Mouse (Mus musculus): Measurements from ENCODE around the gene Carmil3. TPM values are rescaled to one million over a fixed set of nuclear protein-coding genes. Genes with fewer than 3 reads are reported as not detected.
A peak's percentile ranks its signal among the peaks of the same experiment; 100 is the strongest.

The Carmil3 gene
- polyA plus RNA-seq, 1 experiment from 2014 or later: 1.8 TPM

DNA sequence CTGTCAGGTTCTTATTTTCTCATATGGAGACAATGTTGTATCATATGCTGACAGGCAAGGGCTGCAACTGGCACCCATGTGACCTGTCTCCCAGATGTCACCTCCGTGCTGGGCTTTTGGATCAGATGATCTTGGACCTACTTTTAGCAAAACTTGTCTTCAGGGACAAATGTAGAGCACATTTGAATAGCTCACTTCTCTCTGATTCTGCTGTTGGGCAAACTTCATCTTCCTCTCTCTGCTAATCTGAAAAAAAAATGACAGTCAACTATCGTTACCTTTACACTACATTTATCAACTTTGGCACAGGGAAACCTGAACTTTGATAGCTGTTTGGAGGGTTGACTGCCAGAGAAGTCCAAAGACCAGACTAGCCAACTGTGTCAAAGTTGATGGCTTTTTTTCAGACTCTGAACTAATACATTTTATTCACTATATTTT is 22.1 kb upstream of the Carmil3 start:
- WGBS: 68% methylated on average over 2 of the region's 2 CpGs
- H3K4me2 ChIP-seq (ENCODE audit: low read depth, low read length): no peak overlapping the region
- H3K36me3 ChIP-seq (ENCODE audit: control insufficient read depth, insufficient read depth, low read length): no peaks in the 10 kb centered on the region
- no peak overlapping the region for H3K27ac ChIP-seq (ENCODE audit: low read length)
- H3K4me3 ChIP-seq (replicated peaks; ENCODE audit: low read length): no peak overlapping the region
- no peak overlapping the region for H3K9ac ChIP-seq (ENCODE audit: low read length)
- no peaks in the 10 kb centered on the region for H3K4me1 ChIP-seq (ENCODE audit: control insufficient read depth, insufficient read depth, low read length)
- no peak for ATAC-seq (ENCODE audit: insufficient read depth, low FRiP score)
- H3K9me3 ChIP-seq (replicated peaks; ENCODE audit: control insufficient read depth, low read length): no peaks in the 10 kb centered on the region
- H3K27me3 ChIP-seq (ENCODE audit: control insufficient read depth, insufficient read depth, low read length): no peaks in the 10 kb centered on the region

DNA sequence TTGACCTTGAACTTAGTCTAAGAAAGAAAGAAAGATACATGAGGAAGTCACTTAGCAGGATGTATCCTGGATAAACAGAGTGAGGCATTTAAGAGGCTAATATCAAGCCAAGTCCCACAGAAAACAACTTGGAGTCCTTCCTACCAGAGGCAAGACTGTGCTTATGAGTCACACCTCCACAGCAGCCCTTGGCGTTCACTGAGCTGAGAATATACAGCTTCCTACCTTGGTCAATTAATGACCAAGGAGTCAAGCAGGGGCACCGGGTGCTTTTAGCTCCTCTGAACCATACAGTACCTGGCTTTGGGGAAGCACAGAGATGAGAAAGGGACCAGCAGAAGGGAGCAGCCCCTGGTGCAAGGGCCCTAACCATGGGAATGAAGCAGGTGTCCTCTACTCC is 21.4 kb upstream of the Carmil3 start:
- H3K4me1 ChIP-seq (ENCODE audit: control insufficient read depth, insufficient read depth, low read length): no peaks in the 10 kb centered on the region
- 63% methylated on average over 2 of the region's 2 CpGs for WGBS
- no peak overlapping the region for H3K4me3 ChIP-seq (replicated peaks; ENCODE audit: low read length)
- no peak overlapping the region for H3K4me2 ChIP-seq (ENCODE audit: low read depth, low read length)
- no peak overlapping the region for H3K9ac ChIP-seq (ENCODE audit: low read length)
- H3K9me3 ChIP-seq (replicated peaks; ENCODE audit: control insufficient read depth, low read length): no peaks in the 10 kb centered on the region
- no peak overlapping the region for H3K27ac ChIP-seq (ENCODE audit: low read length)
- H3K27me3 ChIP-seq (ENCODE audit: control insufficient read depth, insufficient read depth, low read length): no peaks in the 10 kb centered on the region
- ATAC-seq (ENCODE audit: insufficient read depth, low FRiP score): 0 out of 2 replicates have a peak, but pooled peaks have one; percentile 56
- H3K36me3 ChIP-seq (ENCODE audit: control insufficient read depth, insufficient read depth, low read length): no peaks in the 10 kb centered on the region

DNA sequence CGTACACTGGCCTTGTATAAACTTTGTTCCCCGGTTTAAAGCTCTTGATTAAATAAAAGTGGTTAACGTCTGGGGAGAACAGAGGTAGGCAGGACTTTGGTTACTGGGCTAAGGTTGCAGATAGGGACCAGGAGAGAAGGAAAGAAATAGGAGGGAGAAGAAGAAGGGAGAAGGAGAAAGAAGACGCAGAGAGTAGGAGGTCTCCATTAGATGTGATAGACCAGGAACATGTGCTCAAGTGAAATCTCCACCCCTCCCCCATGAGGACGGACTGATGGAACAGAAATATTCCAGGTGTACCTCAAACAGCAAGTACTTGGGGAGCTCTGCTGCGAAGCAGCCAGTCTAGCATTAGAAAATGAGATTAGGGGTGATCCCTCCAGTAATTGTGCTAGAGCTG is 20.6 kb upstream of the Carmil3 start:
- no peak overlapping the region for H3K27ac ChIP-seq (ENCODE audit: low read length)

DNA sequence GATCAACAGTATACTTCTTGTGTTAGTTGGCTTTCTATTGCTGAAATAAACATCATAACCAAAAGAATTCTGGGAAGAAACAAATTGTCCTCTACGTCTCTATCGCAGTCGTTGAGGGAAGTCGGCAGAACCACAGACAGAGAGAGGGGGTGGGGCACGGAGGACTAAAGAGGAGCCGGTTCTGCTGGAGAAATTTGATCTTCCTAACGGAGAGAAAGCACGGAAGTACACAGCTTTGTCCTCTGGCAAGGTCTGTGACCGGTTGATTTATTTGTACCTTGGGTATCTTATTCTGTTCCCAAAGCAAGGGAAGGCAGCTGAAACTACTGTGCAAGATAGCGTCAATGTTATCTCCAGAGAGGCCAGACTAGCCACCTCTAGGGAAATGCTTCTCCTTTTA is 19.6 kb upstream of the Carmil3 start:
- Histone ChIP-seq H3K27ac (ENCODE audit: low read length) (no peak overlapping the region), H3K4me2 (ENCODE audit: low read depth, low read length) (peak overlapping the region; percentile 15), H3K27me3 (ENCODE audit: control insufficient read depth, insufficient read depth, low read length) (no peaks in the 10 kb centered on the region), H3K36me3 (ENCODE audit: control insufficient read depth, insufficient read depth, low read length) (no peaks in the 10 kb centered on the region), H3K9me3 (replicated peaks; ENCODE audit: control insufficient read depth, low read length) (no peaks in the 10 kb centered on the region), H3K4me1 (ENCODE audit: control insufficient read depth, insufficient read depth, low read length) (no peaks in the 10 kb centered on the region), H3K4me3 (replicated peaks; ENCODE audit: low read length) (no peak overlapping the region), H3K9ac (ENCODE audit: low read length) (no peak overlapping the region)
- ATAC-seq (ENCODE audit: insufficient read depth, low FRiP score): no peak
- WGBS: 4% methylated on average over 10 of the region's 10 CpGs

More for the DNA sequence above, 20.6 kb upstream of the Carmil3 start:
- Histone ChIP-seq H3K4me3 (replicated peaks; ENCODE audit: low read length) (no peak overlapping the region), H3K9ac (ENCODE audit: low read length) (no peak overlapping the region), H3K9me3 (replicated peaks; ENCODE audit: control insufficient read depth, low read length) (no peaks in the 10 kb centered on the region), H3K4me1 (ENCODE audit: control insufficient read depth, insufficient read depth, low read length) (no peaks in the 10 kb centered on the region), H3K27me3 (ENCODE audit: control insufficient read depth, insufficient read depth, low read length) (no peaks in the 10 kb centered on the region), H3K36me3 (ENCODE audit: control insufficient read depth, insufficient read depth, low read length) (no peaks in the 10 kb centered on the region), H3K4me2 (ENCODE audit: low read depth, low read length) (no peak overlapping the region)
- whole genome bisulfite sequencing: 57% methylated on average over 6 of the region's 6 CpGs
- ATAC-seq (ENCODE audit: insufficient read depth, low FRiP score): 0 out of 2 replicates have a peak, but pooled peaks have one; percentile 21

DNA sequence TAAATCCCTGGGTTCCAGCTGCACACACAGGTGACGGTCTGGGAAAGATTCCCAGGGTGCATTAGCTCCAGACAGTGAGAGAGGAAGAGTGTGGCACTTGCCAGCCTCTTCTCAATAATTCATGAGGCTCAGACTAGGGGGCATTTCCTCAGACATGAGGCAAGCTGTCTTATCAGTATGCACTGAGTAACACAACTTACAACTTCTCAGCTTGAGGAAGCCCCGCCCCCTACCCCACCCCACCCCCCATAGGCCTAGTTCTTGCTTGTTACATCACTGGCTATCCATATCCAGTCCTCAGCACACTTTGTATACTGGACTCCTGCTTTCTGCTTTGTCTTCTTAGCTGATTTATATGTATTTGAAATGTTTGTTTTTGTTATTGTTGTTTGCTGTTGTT is 14.8 kb upstream of the Carmil3 start:
- H3K27ac ChIP-seq (ENCODE audit: low read length): no peak overlapping the region
- H3K4me2 ChIP-seq (ENCODE audit: low read depth, low read length): no peak overlapping the region
- peaks cover 5% of the 10 kb centered on the region; the same call in 1 of the 2 replicates for H3K4me1 ChIP-seq (ENCODE audit: control insufficient read depth, insufficient read depth, low read length)
- no peaks in the 10 kb centered on the region for H3K36me3 ChIP-seq (ENCODE audit: control insufficient read depth, insufficient read depth, low read length)
- H3K9me3 ChIP-seq (replicated peaks; ENCODE audit: control insufficient read depth, low read length): no peaks in the 10 kb centered on the region
- H3K4me3 ChIP-seq (replicated peaks; ENCODE audit: low read length): no peak overlapping the region
- H3K9ac ChIP-seq (ENCODE audit: low read length): no peak overlapping the region
- no peaks in the 10 kb centered on the region for H3K27me3 ChIP-seq (ENCODE audit: control insufficient read depth, insufficient read depth, low read length)
- no peak for ATAC-seq (ENCODE audit: insufficient read depth, low FRiP score)
- WGBS: 48% methylated on average over 2 of the region's 2 CpGs

DNA sequence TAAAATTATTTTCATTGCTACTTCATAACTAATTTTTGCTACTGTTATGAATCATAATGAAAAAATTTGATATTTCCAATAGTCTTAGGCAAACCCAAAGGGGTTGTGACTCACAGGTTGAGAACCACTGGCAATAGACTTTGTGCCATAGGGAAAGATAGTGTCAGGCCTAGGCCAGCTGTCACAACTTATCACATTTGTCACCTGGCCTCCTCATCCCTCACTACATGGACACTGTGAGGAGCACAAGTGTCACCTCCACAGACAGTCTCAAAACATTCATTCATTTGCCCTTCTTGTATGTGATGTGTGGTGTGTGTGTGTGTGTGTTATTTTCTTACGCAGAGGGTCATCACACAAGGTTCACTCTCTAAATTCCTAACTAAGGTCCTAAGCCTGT is 13.0 kb upstream of the Carmil3 start:
- Histone ChIP-seq H3K27ac (ENCODE audit: low read length) (no peak overlapping the region), H3K4me1 (ENCODE audit: control insufficient read depth, insufficient read depth, low read length) (peaks cover 5% of the 10 kb centered on the region; the same call in 1 of the 2 replicates), H3K4me2 (ENCODE audit: low read depth, low read length) (no peak overlapping the region), H3K27me3 (ENCODE audit: control insufficient read depth, insufficient read depth, low read length) (no peaks in the 10 kb centered on the region), H3K9me3 (replicated peaks; ENCODE audit: control insufficient read depth, low read length) (no peaks in the 10 kb centered on the region), H3K36me3 (ENCODE audit: control insufficient read depth, insufficient read depth, low read length) (no peaks in the 10 kb centered on the region), H3K9ac (ENCODE audit: low read length) (no peak overlapping the region), H3K4me3 (replicated peaks; ENCODE audit: low read length) (no peak overlapping the region)
- ATAC-seq (ENCODE audit: insufficient read depth, low FRiP score): no peak
- 95% methylated on average over 1 of the region's 1 CpGs for WGBS

DNA sequence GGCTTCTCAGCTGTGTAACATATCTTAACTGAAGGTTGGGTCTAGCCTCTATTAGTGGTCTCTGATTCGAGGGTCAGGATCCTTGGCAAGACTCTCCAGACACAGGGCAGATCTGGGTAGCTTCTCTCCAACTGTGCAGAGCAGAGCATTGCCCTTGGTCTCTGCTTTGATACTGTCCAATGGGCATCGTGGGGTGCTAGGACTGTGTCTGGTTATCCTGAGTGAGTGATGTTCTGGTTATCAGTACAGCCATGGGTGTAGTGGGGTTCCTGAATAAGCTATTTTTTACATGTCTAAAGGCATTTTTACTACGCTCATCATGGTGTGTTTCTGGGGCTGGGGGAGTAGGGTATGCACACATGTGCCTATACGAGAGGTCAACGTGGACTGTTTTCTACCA is 12.6 kb upstream of the Carmil3 start:
- Histone ChIP-seq H3K36me3 (ENCODE audit: control insufficient read depth, insufficient read depth, low read length) (no peaks in the 10 kb centered on the region), H3K9ac (ENCODE audit: low read length) (no peak overlapping the region; the same call in 1 of the 2 replicates), H3K27me3 (ENCODE audit: control insufficient read depth, insufficient read depth, low read length) (no peaks in the 10 kb centered on the region), H3K4me3 (replicated peaks; ENCODE audit: low read length) (0 out of 2 replicates have a peak overlapping the region, but pooled peaks have one; percentile 80), H3K4me2 (ENCODE audit: low read depth, low read length) (peak overlapping the region; percentile 72), H3K9me3 (replicated peaks; ENCODE audit: control insufficient read depth, low read length) (no peaks in the 10 kb centered on the region), H3K4me1 (ENCODE audit: control insufficient read depth, insufficient read depth, low read length) (peaks cover 5% of the 10 kb centered on the region; the same call in 1 of the 2 replicates), H3K27ac (ENCODE audit: low read length) (no peak overlapping the region)
- WGBS: 76% methylated on average over 5 of the region's 5 CpGs
- no peak for ATAC-seq (ENCODE audit: insufficient read depth, low FRiP score)

DNA sequence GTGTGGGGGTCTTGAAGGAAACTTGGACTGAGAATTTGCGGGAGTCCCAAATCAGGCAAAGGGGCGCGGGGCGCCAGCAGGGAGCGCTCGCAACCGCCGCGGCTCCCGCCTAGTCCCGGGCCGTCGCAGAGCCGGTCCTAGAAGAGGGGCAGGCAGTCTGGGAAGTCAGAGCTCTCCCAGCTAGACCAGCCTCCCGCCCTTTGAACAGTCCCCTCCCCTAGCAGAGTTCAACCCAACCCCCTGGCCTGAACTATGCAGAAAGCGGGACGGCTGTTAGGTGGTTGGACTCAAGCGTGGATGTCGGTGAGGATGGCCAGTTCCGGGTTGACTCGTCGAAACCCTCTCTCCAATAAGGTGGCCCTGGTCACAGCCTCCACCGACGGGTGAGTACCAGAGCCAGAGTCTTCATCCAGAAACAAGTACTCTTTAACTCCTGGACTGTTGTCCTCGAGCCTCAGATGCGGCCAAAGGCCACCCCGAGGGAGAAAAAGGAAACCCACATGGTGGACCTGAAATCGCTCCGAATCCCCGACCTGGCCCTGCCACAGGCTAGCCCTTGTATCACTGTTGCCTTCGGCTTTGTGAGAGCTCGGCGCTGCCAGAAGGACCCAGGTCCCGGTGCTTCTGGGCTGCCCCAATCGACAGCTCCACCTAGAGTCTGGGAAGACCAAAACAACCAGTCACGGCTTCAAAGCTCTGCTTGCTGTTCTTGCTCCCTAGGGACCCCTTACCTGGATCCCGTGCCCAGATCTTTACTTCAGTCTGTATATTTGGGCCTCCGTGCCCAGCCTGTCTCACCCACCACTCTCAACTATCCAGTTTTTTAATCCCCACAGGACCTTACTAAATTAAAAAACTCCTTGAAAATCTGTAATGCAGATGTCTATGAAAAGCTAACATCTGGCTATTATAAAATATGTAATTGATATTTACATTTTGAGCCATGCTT is 11.5 kb upstream of the Carmil3 start, which contains the start of gene Dhrs4:
TSS of gene Dhrs4 (plus strand) at position 108 of the 949 bp plus-strand sequence.
- WGBS: 1% methylated on average over 38 of the region's 38 CpGs
- H3K9me3 ChIP-seq (replicated peaks; ENCODE audit: control insufficient read depth, low read length): no peaks in the 10 kb centered on the region
- H3K9ac ChIP-seq (ENCODE audit: low read length): peak within 1 kb of the TSS; percentile 93
- H3K4me2 ChIP-seq (ENCODE audit: low read depth, low read length): peak within 1 kb of the TSS; percentile 72
- ATAC-seq (ENCODE audit: insufficient read depth, low FRiP score): peak; percentile 98
- H3K27me3 ChIP-seq (ENCODE audit: control insufficient read depth, insufficient read depth, low read length): no peaks in the 10 kb centered on the region
- H3K27ac ChIP-seq (ENCODE audit: low read length): peak within 1 kb of the TSS; percentile 94
- H3K4me3 ChIP-seq (replicated peaks; ENCODE audit: low read length): peak within 1 kb of the TSS; percentile 80
- no peaks in the 10 kb centered on the region for H3K36me3 ChIP-seq (ENCODE audit: control insufficient read depth, insufficient read depth, low read length)
- peaks cover 5% of the 10 kb centered on the region; the same call in 1 of the 2 replicates for H3K4me1 ChIP-seq (ENCODE audit: control insufficient read depth, insufficient read depth, low read length)

DNA sequence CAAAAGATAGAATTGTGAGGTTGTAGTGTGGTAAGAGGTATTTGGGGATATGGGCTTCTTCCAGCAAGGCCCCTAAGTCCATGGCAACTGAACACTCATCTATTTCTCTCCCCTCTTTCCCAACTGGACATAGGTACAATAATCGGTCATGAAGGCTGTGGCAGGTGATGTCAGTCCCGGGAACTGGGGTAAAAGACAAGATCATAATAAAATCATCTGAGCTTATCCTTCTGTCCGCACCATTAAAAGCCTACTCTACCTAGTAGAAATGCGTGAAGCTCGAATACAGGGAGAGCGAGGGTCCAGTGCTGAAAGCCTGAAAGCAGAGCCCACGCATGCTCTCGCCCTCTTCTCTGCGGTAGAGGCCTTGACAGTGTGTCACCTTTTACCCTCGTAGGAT is 10.8 kb upstream of the Carmil3 start:
- no peak for ATAC-seq (ENCODE audit: insufficient read depth, low FRiP score)

More for the DNA sequence above, 10.8 kb upstream of the Carmil3 start:
- Histone ChIP-seq H3K27ac (ENCODE audit: low read length) (no peak overlapping the region), H3K9me3 (replicated peaks; ENCODE audit: control insufficient read depth, low read length) (no peaks in the 10 kb centered on the region), H3K4me2 (ENCODE audit: low read depth, low read length) (peak overlapping the region; percentile 72), H3K36me3 (ENCODE audit: control insufficient read depth, insufficient read depth, low read length) (no peaks in the 10 kb centered on the region), H3K4me1 (ENCODE audit: control insufficient read depth, insufficient read depth, low read length) (peaks cover 5% of the 10 kb centered on the region; the same call in 1 of the 2 replicates), H3K27me3 (ENCODE audit: control insufficient read depth, insufficient read depth, low read length) (no peaks in the 10 kb centered on the region), H3K9ac (ENCODE audit: low read length) (no peak overlapping the region), H3K4me3 (replicated peaks; ENCODE audit: low read length) (no peak overlapping the region)
- 86% methylated on average over 10 of the region's 10 CpGs for WGBS
